Mouse (Mus musculus): ENCODE results near the gene Pimreg. TPM values are rescaled to one million over a fixed set of nuclear protein-coding genes. Genes with fewer than 3 reads are reported as not detected.

The Pimreg gene
- under 1 TPM in 1 of 2 experiments, not detected in 1; 0.61 TPM for total RNA-seq (2023)

DNA sequence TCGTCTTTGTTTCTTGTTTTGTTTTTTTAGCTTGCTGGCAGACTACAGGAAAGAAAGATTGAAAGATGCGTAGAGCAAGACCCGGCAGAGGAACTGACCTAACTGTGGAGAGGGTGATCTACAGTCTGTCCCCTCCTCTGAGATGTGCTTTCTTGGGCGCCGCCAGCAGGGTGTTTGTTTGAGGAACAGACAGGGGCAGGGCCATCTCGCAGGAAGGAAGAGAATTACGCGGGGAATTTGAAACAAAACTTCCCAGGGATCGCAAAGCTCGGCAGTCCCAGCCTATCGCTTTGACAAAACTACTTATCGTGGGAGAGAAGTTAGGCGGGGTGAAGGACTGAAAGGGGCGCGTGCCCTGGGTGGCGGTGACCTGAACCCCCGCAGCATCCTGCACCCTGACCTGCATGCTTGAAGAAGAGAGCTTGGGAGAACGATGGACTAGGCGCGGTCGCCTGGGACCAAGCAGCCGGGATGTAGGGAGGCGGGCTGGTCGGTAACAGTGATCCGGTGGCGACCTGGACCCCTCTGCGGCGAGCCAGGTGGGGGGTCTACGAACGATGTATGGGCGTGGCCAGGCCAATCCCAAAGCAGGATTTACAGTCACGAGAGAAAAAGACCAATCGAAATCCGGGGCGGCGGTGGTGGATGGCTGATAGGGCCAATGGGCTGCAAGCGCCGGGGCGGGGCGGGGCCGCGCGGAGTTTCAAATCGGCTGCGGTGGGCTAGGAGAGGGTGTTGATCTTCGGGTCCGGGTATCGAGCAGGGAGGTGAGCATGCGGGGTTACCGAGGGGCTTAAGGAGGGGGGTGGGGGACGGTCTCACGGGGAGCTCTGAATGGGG is at the start of gene Pimreg:
Gene Pimreg (plus strand): TSS at position 265 of the 840 bp plus-strand sequence.

GRCm38 (mm10) chr11:72037409-72037808 is 4.4 kb upstream of the Pimreg start, which contains the start of gene Aipl1:
Gene Aipl1, minus strand, starts transcription at chr11:72037509.

Other genes with a start within 250 kb of the Pimreg start
- gene Aipl1, start 4.5 kb upstream of the Pimreg start, total RNA-seq (2023): under 1 TPM in 1 of 2 experiments, not detected in 1; 0.24 TPM
- gene Pitpnm3, start 93.7 kb downstream of the Pimreg start, total RNA-seq (2023): not detected
- gene Gm43951, start 164.8 kb downstream of the Pimreg start, total RNA-seq (2023): under 1 TPM; 0.49 to 0.80 TPM
- 10 to 100 TPM; 17.7 to 21.2 TPM for gene 4933427D14Rik, start 165.4 kb downstream of the Pimreg start, total RNA-seq (2023)
- 10 to 100 TPM; 22.7 to 28.5 TPM for gene Txndc17, start 165.5 kb downstream of the Pimreg start, total RNA-seq (2023)
- 10 to 100 TPM; 31.4 to 37.4 TPM for gene Med31, start 173.6 kb downstream of the Pimreg start, total RNA-seq (2023)
- gene Slc13a5, start 225.2 kb downstream of the Pimreg start, total RNA-seq (2023): not detected